Mouse (Mus musculus) T-helper 1 cell (primary cell): Measurements from ENCODE around the gene Magea4.

Experiments used
- in situ Hi-C: fragments of 300-600 bp; cut with MboI, MseI; formaldehyde crosslinking; loops from one replicate; pipeline ENCODE4 v1.15.1; 2025; ENCODE audit warnings: high pct_unique_total_duplicates

The Magea4 gene

GRCm38 (mm10) chrX:72221717-72222116 lies at the start of gene Magea4:
Gene Magea4 (plus strand): TSS chrX:72222017.
- in situ Hi-C loops: no loop called here

- in situ Hi-C loops: no loop called here
Observed at GRCm38 (mm10) chrX:72202944-72203554, 18.8 kb upstream of the Magea4 start.

GRCm38 (mm10) chrX:72270637-72271036 lies 48.8 kb downstream of the Magea4 start:
- in situ Hi-C loops: no loop called here
